Mouse (Mus musculus) cerebellum, adult 2 months (tissue): ENCODE measurements at regions not wholly inside any gene's neighbourhood (a gene's known extent, or its start where the extent isn't known, plus 50 kb on each side); places are given as distances from the start of the nearest gene placed in this dataset.

ENCODE experiments used
- CTCF ChIP-seq: fragments of 200-500 bp; IDR thresholded peaks from 2 replicates; pipeline ENCODE4 v1.5.1; 2011; ENCODE audit warnings: low read depth, mild to moderate bottlenecking, control low read depth, low read length, moderate library complexity, borderline replicate concordance; ENCODE audit not compliant: insufficient read depth
- POLR2A ChIP-seq: fragments of 200-500 bp; IDR thresholded peaks from 2 replicates; pipeline ENCODE4 v1.6.1; 2011; ENCODE audit warnings: low read length, control low read depth, borderline replicate concordance; ENCODE audit not compliant: insufficient read depth

GRCm38 (mm10) chr3:41495097-41495496 lies 60.4 kb upstream of the Jade1 start:
- TF ChIP-seq CTCF (no peak), POLR2A (no peak)
